Mouse (Mus musculus) adrenal gland, adult (tissue): ENCODE data around the gene Prss22.

Experiments used
- DNase-seq, 2 experiments: peaks; one replicate each; pipeline ENCODE4 v3.0.0; 2022 to 2023; ENCODE audit warnings: low spot score in 1 of 2; ENCODE audit not compliant: inconsistent age in 2 of 2

The Prss22 gene

DNA sequence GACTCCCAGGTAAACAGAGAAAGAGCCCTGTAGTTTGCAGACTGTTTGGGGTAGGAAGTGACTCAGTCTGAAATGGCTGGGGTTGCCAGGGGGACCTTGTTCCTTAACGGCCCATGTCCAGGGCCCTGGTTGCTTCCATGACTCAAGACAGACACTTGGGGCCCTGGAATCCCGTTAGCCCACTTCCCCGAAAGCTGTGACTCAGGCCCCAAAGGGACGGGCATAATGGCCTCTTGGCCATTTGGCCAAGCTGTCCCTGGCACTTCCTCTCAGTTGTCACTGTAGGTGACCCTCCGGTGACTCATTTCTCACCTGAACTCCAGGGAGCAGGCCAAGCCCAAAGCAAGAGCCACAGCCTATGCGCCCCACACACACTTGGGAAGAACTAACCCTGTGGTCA is 483 bp upstream of the Prss22 start:
- no peak for DNase-seq

DNA sequence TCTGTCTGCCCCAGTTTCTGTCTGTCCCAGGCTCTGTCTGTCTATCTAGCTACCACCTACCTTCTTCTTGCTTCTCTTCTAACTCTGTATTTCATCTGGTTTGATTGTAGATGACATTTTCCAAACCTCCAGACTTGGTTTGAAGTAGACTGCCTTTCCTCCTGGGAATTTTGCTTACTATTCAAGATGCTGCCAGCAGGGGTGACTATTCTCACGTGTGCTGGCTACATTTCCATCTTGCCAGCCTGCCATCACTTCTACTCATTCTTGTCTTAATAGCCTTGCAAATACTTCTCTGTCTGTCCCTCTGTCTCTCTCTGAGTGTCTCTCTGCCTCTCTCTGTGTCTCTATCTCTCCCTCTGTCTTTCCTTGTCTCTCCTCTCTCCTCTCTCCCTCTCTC is 2.5 kb downstream of the Prss22 start:
- DNase-seq, result no peak

- DNase-seq, result no peak
Measured at GRCm38 (mm10) chr17:23994667-23995066, 3.2 kb downstream of the Prss22 start.

GRCm38 (mm10) chr17:23993559-23994428 is 4.1 kb downstream of the Prss22 start:
- DNase-seq, result peak; percentile 92 to 98

- no peak for DNase-seq
Measured at GRCm38 (mm10) chr17:23992789-23993553, 4.9 kb downstream of the Prss22 start.

DNA sequence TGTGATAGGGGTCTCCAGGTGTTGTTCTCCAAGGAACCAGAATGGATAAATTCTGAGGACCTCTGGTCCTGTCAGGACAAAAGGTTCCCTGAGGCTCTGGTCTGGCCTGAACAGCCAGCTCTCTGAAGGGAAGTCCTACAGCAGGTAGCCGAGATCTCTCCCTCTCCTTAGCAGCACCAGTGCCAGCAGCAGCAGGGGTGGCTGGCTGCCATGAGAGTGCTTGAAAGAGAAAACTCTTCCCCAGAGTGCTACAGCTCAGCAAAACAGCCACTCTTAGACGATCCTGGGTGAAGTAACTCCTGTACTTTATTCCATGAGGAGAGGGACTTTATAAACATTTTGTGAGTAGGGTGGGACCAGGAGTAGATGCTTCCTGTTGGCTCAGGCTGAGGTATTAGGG is 8.1 kb downstream of the Prss22 start:
- DNase-seq, result no peak

GRCm38 (mm10) chr17:23984989-23985388 is 12.9 kb downstream of the Prss22 start:
- peak; percentile 56 to 82 for DNase-seq

DNA sequence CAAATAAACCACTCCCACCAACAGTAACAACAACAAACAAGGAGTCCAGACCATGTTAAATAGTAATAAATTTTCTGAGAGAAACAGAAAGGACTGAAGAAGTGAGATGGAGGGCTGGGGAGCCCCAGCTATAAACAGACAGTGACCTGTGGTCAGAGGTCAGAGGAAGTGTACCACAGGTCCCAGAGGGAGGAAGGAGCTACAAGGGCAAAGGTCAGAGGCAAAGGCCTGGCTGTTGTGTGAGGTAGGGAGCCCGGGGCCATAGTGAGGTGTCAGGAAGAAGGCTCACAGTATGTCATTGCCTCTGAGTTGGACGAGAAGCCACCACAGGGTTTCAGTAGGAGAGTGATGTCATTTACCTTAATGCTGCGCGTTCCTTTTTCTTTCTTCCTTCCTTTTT is 15.0 kb downstream of the Prss22 start:
- no peak for DNase-seq

DNA sequence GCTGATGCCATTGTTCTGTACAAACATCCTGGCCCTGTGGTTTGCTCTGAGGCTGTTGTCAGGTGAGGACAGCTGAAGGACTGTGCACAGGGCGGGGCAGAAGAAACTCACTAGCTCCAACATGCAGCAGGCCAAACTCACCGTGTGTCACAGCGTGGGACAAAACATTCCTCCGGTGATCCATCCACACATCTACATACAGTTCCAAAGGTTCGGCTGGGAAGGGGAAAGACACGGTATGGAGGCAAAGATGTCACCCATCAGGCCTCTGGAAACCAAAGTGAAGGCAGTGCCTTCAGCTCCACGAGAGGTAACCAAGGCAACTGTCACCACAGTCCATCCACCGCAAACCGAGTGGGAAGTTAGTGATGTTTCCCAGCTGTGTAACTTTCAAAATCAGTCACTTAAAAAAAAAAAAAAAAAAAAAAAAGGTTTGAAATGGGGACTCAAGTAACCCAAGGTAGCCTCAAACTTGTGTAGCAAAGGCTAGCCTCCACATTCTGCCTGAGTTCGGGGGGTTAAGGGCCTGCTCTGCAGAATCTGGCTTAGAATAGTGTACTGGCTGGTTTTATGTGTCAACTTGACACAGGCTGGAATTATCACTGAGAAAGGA is 17.5 kb downstream of the Prss22 start, which contains the start of gene Prss30:
Prss30 (minus strand) TSS at position 270 of the 613 bp plus-strand sequence.
- DNase-seq, result no peak

- no peak for DNase-seq
Measured at GRCm38 (mm10) chr17:23979471-23979870, 18.4 kb downstream of the Prss22 start.

GRCm38 (mm10) chr17:23976665-23977064 is 21.2 kb downstream of the Prss22 start:
- DNase-seq, result no peak

GRCm38 (mm10) chr17:23971315-23971714 is 26.6 kb downstream of the Prss22 start:
- DNase-seq, result no peak

- DNase-seq, result peak; percentile 74 to 93
Measured at GRCm38 (mm10) chr17:23969231-23969630, 28.7 kb downstream of the Prss22 start.

- no peak for DNase-seq
Measured at GRCm38 (mm10) chr17:23968780-23969179, 29.1 kb downstream of the Prss22 start.

GRCm38 (mm10) chr17:23966658-23967401 is 31.1 kb downstream of the Prss22 start:
- DNase-seq, result peak; percentile 53 to 62

DNA sequence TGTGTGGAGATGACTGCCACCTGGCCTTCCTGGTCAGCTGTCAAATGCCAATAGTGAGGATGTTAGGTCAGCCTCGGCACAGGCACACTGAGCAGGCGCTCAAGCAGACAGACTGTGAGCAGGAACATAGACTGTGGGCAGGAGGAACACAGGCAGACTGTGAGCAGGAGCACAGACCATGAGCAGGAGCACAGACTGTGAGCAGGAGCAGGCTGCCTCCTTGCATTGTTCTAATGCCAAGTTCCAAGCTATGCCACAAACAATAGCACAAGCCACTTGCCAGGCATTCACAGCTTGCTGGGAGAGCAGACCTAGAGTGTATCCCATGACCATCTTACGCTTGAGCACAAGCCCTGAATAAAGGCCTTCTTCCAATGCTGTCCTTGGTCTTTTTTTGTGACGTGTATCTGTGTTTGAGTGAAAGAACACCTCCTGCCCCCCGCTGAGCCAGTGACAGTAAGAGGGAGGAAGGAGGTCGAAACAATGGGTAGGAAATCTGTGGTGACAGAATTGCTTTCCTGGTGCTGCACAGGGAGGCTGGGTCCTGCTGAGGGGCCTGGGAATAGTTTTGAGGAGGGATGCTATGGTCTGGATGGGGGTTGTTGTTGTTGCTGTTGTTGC is 32.0 kb downstream of the Prss22 start:
- DNase-seq, result no peak

- DNase-seq, result no peak
Measured at GRCm38 (mm10) chr17:23961573-23962122, 36.3 kb downstream of the Prss22 start.

GRCm38 (mm10) chr17:23960084-23960738 is 37.7 kb downstream of the Prss22 start:
- DNase-seq, result peak; percentile 81 to 93

DNA sequence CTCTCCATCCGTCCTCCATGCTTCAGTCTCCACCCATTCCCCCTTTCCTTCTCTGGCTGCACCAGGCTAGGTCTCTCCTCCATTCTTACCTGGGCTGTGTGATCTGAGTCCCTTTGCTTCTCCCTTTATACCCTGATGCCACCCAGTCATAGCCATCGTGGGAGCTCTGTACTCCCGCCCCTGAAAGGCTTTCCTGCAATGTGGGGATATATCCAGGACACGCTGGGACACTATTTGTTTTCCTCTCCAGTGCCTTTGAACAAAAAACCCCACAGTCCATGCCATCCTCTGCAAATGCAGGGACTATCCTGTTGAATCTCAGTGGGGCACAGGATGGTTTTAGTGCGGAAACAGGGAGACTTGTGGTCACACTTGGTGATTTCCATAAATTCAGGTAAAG is 42.7 kb downstream of the Prss22 start, which contains the start of gene Sbpl:
Sbpl (minus strand) TSS at position 101 of the 400 bp plus-strand sequence.
- no peak for DNase-seq
